Mouse (Mus musculus) intestine, embryonic 16.5 days (tissue): Measurements from ENCODE around the gene Pdha1. TPM values are rescaled to one million over a fixed set of nuclear protein-coding genes. Genes with fewer than 3 reads are reported as not detected.

Experiments used
- ATAC-seq: fragments of 200-750 bp; cut with Nextera tagmentation; 2 replicates; pipeline ENCODE4 v1.8.0; 2017; ENCODE audit warnings: moderate TSS enrichment, moderate library complexity
- H3K27ac ChIP-seq: fragments of 300-500 bp; sonication (generic); 2 replicates; pipeline ENCODE4 v1.5.1; 2014; ENCODE audit warnings: mild to moderate bottlenecking, low read length
- H3K27me3 ChIP-seq: fragments of 300-500 bp; sonication (generic); replicated peaks from 2 replicates; pipeline ENCODE4 v1.6.1; 2014; ENCODE audit warnings: low read length, control low read depth, mixed read lengths; ENCODE audit not compliant: control insufficient read depth, insufficient read depth
- H3K36me3 ChIP-seq: fragments of 300-500 bp; sonication (generic); 2 replicates; pipeline ENCODE4 v1.6.1; 2014; ENCODE audit warnings: low read length, control low read depth; ENCODE audit not compliant: control insufficient read depth, insufficient read depth
- H3K4me1 ChIP-seq: fragments of 300-500 bp; sonication (generic); 2 replicates; pipeline ENCODE4 v1.6.1; 2014; ENCODE audit warnings: low read length, control low read depth, mixed read lengths; ENCODE audit not compliant: control insufficient read depth, insufficient read depth
- H3K4me2 ChIP-seq: fragments of 300-500 bp; sonication (generic); 2 replicates; pipeline ENCODE4 v1.6.1; 2014; ENCODE audit warnings: low read depth, low read length, control low read depth
- H3K4me3 ChIP-seq: fragments of 300-500 bp; sonication (generic); 2 replicates; pipeline ENCODE4 v1.5.1; 2014; ENCODE audit warnings: mild to moderate bottlenecking, low read length
- H3K9ac ChIP-seq: fragments of 300-500 bp; sonication (generic); 2 replicates; pipeline ENCODE4 v1.6.1; 2014; ENCODE audit warnings: low read depth, low read length
- H3K9me3 ChIP-seq: fragments of 300-500 bp; sonication (generic); 2 replicates; pipeline ENCODE4 v1.6.1; 2016; ENCODE audit warnings: low read length, control low read depth; ENCODE audit not compliant: control insufficient read depth
- WGBS: fragments of 180-500 bp; shearing (Covaris S2); extraction: QIAGEN DNeasy Blood & Tissue Kit; methylation state at CpG from one replicate; pipeline ENCODE4 v1.1.7; 2014; 5-methylcytosine and 5-hydroxymethylcytosine counted together
- polyA plus RNA-seq: library from polyadenylated mRNA; unstranded; fragments of >200 nt; fragmentation: Nextera tagmentation; extraction: Ambion mirVana; gene quantifications from 2 replicates; pipeline ENCODE4 v1.2.1, GENCODE M21; 2015

Pdha1 gene
- 172 and 178 TPM in 2 replicates for polyA plus RNA-seq

- no peaks in the 10 kb centered on the region for H3K4me1 ChIP-seq
- no peaks in the 10 kb centered on the region for H3K27me3 ChIP-seq
- peak within 1 kb of the TSS; percentile 76 for H3K9ac ChIP-seq
- WGBS, result 17% methylated on average over 48 of the region's 67 CpGs
- no peaks in the 10 kb centered on the region for H3K36me3 ChIP-seq
- H3K4me3 ChIP-seq, result peak within 1 kb of the TSS; percentile 65
- no peaks in the 10 kb centered on the region for H3K9me3 ChIP-seq
- peak within 1 kb of the TSS; percentile 97 for H3K27ac ChIP-seq
- H3K4me2 ChIP-seq, result peak within 1 kb of the TSS; percentile 57
- ATAC-seq, result peak; percentile 97
Observed at GRCm38 (mm10) chrX:160137861-160138717, at the start of gene Pdha1. Pdha1 (minus strand) TSS chrX:160138413.

GRCm38 (mm10) chrX:160179032-160179431 is 40.8 kb upstream of the Pdha1 start:
- no peak overlapping the region for H3K4me2 ChIP-seq
- no peak for ATAC-seq
- no peaks in the 10 kb centered on the region for H3K27me3 ChIP-seq
- WGBS, result 66% methylated on average over 3 of the region's 3 CpGs
- H3K9ac ChIP-seq, result no peak overlapping the region
- H3K27ac ChIP-seq, result no peak overlapping the region
- H3K36me3 ChIP-seq, result no peaks in the 10 kb centered on the region
- no peaks in the 10 kb centered on the region for H3K9me3 ChIP-seq
- no peaks in the 10 kb centered on the region for H3K4me1 ChIP-seq
- H3K4me3 ChIP-seq, result no peak overlapping the region

- no peak overlapping the region for H3K9ac ChIP-seq
- H3K4me2 ChIP-seq, result no peak overlapping the region
- 12% methylated on average over 2 of the region's 3 CpGs for WGBS
- H3K27ac ChIP-seq, result no peak overlapping the region
- H3K27me3 ChIP-seq, result no peaks in the 10 kb centered on the region
- no peaks in the 10 kb centered on the region for H3K4me1 ChIP-seq
- H3K9me3 ChIP-seq, result no peaks in the 10 kb centered on the region
- ATAC-seq, result no peak
- no peak overlapping the region for H3K4me3 ChIP-seq
- H3K36me3 ChIP-seq, result no peaks in the 10 kb centered on the region
Observed at GRCm38 (mm10) chrX:160170150-160170549, 31.9 kb upstream of the Pdha1 start.

- Histone ChIP-seq H3K9me3 (no peaks in the 10 kb centered on the region), H3K4me3 (no peak overlapping the region), H3K36me3 (no peaks in the 10 kb centered on the region), H3K27ac (no peak overlapping the region), H3K4me2 (no peak overlapping the region), H3K4me1 (no peaks in the 10 kb centered on the region), H3K9ac (no peak overlapping the region), H3K27me3 (no peaks in the 10 kb centered on the region)
- 45% methylated on average over 6 of the region's 6 CpGs for WGBS
- no peak for ATAC-seq
Observed at GRCm38 (mm10) chrX:160166246-160166985, 28.2 kb upstream of the Pdha1 start.

GRCm38 (mm10) chrX:160164259-160164658 is 26.0 kb upstream of the Pdha1 start:
- Histone ChIP-seq H3K36me3 (no peaks in the 10 kb centered on the region), H3K4me1 (no peaks in the 10 kb centered on the region), H3K27ac (no peak overlapping the region), H3K9me3 (no peaks in the 10 kb centered on the region), H3K4me2 (no peak overlapping the region), H3K27me3 (no peaks in the 10 kb centered on the region), H3K9ac (no peak overlapping the region), H3K4me3 (no peak overlapping the region)
- no peak for ATAC-seq
- 70% methylated on average over 3 of the region's 3 CpGs for WGBS

GRCm38 (mm10) chrX:160153147-160153815 is 15.1 kb upstream of the Pdha1 start:
- Histone ChIP-seq H3K9me3 (no peaks in the 10 kb centered on the region), H3K4me2 (no peak overlapping the region), H3K9ac (no peak overlapping the region), H3K4me3 (no peak overlapping the region), H3K27me3 (no peaks in the 10 kb centered on the region), H3K36me3 (no peaks in the 10 kb centered on the region), H3K27ac (no peak overlapping the region), H3K4me1 (no peaks in the 10 kb centered on the region)
- WGBS, result 67% methylated on average over 4 of the region's 4 CpGs
- ATAC-seq, result no peak

- no peaks in the 10 kb centered on the region for H3K9me3 ChIP-seq
Observed at GRCm38 (mm10) chrX:160148859-160149258, 10.6 kb upstream of the Pdha1 start.

GRCm38 (mm10) chrX:160147406-160147805 is 9.2 kb upstream of the Pdha1 start:
- H3K36me3 ChIP-seq, result no peaks in the 10 kb centered on the region
- H3K9me3 ChIP-seq, result no peaks in the 10 kb centered on the region
- H3K9ac ChIP-seq, result no peak overlapping the region
- no peak overlapping the region for H3K4me2 ChIP-seq
- no peak overlapping the region for H3K27ac ChIP-seq
- no peaks in the 10 kb centered on the region for H3K4me1 ChIP-seq
- no peak for ATAC-seq
- no peak overlapping the region for H3K4me3 ChIP-seq
- 78% methylated on average over 3 of the region's 3 CpGs for WGBS
- H3K27me3 ChIP-seq, result no peaks in the 10 kb centered on the region

More at GRCm38 (mm10) chrX:160148859-160149258, 10.6 kb upstream of the Pdha1 start:
- no peak overlapping the region for H3K27ac ChIP-seq
- no peaks in the 10 kb centered on the region for H3K36me3 ChIP-seq
- no peaks in the 10 kb centered on the region for H3K27me3 ChIP-seq
- H3K4me1 ChIP-seq, result no peaks in the 10 kb centered on the region
- 80% methylated on average over 3 of the region's 3 CpGs for WGBS
- no peak overlapping the region for H3K4me2 ChIP-seq
- ATAC-seq, result no peak
- no peak overlapping the region for H3K4me3 ChIP-seq
- H3K9ac ChIP-seq, result no peak overlapping the region

- WGBS, result 85% methylated on average over 4 of the region's 4 CpGs
- Histone ChIP-seq H3K27ac (no peak overlapping the region), H3K36me3 (no peaks in the 10 kb centered on the region), H3K4me3 (no peak overlapping the region), H3K27me3 (no peaks in the 10 kb centered on the region), H3K9me3 (no peaks in the 10 kb centered on the region), H3K4me2 (no peak overlapping the region), H3K9ac (no peak overlapping the region), H3K4me1 (no peaks in the 10 kb centered on the region)
- ATAC-seq, result no peak
Observed at GRCm38 (mm10) chrX:160146806-160147205, 8.6 kb upstream of the Pdha1 start.
